Mouse (Mus musculus): ENCODE results near the gene Oxld1. TPM values are rescaled to one million over a fixed set of nuclear protein-coding genes. Genes with fewer than 3 reads are reported as not detected.

Oxld1 gene
- polyA plus RNA-seq (2017; shearing (Covaris generic)): 10 to 100 TPM; 12.6 to 15.7 TPM

DNA sequence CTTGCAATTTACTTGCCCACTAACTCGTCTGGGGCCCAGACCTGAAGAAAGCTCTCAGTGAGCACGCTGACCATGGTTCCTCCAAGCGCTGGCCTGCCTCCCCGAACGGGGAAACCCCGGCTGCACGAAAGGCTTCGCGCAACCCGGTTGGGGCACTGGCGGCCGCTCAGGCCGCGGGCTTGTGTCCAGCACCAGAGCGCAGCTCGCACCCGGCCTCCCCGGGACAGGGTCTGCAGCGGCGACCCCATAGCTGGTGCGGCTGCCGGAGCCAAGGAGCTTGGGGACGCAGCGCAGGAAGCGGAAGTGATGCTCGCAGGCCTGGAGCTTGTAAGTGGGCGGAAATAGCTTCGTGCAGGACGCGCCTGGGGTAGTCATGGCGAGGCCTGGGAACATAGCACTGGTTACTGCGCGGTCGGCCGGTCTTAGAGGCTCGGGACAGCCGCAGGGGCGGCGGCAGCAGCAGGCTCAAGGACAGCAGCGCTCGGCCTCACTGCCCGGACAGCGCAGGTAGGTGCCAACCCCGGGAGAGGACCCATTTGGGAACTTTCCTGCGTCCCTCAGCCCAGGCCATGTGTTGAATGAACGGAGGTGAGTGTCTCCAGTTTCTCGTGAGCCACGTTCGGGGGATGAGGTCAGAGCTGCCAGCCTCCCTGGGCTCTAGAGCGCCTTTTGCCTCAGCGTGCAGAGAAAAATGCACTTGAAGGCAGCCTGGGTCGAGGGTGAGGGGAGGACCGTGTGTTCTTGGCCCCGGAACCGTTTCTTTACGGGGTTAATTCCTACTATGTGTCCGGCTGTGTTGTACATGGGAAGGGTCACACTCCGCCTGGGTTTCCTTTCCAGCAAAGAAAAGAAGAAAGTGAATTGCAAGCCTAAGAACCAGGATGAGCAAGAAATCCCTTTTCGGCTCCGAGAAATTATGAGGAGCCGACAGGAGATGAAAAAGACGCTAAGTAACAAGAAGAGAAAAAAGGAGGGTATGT, at the start of gene Oxld1, which contains the start of gene Ccdc137:
Gene Oxld1, minus strand, starts transcription at position 297 of the 980 bp plus-strand sequence.
Gene Ccdc137, plus strand, starts transcription at position 344 of the 980 bp plus-strand sequence.

DNA sequence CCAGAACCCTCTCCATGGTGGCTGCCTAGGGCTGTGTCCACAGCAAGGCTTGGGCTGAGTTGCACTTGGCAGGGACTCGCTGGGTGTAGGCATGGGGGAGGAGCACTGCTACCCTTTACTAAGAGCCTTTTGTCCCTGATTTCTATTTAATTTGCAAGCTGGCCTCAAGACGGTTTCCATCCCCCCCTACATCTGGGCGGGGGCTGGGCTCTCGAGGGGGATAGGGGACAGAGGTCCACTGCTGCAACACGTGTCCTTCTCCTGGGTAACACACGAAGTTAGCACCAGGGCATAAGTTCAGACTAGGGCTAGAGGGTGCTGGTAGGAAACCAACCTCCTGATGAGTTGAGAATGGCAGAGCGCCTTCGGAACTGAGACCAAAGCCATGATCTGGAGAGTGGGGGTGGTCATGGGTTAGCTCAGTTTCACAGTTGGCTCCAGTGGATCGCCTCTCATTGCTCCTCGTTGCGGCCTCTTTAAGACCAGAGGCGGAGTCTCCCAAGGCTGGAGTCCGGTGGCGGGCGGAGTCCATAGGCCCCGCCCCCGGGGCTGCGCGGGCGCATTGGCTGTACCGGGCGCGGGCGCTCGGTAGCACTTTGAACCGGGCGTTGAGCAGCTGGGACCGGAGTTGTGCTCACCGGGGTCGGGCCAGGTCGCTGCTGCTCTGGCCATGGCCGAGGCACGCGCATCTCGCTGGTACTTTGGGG, 33.6 kb upstream of the Oxld1 start, which contains the start of gene Slc25a10:
Gene Slc25a10, plus strand, starts transcription at position 524 of the 707 bp plus-strand sequence.

DNA sequence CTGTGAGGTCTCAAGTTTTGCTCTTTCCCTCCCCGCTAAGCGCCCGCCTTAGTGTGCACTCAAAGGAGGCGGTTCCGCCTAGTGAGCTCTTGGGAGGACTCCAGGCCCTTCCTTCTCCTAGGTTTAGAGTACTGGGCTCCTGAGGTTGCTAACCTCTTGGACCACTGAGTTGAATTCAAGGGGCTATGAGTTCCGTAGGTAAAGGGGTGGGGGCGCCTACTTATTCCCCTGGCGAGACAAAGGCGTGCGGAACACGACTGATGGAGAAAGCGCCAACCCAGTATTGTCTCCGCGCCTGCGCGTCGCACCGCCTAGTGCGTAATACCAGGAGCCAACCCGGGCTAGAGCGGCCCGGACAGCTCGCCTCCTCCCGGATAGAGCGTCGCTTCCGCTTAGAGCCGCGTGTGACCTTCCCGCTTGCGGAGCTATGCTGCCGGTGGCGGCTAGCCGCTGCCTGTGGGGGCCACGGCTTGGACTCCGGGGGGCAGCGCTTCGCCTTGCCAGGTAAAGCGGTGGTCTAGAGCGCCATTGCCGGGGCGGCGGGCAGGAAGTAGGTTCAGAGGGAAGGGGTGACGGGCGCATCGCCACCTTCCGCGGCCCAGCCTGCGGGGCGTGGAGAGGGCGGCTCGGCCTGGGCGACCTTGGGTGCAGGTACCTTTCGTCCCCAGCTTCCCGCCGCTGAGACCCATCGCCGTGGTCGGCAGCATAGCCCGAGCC, 26.6 kb upstream of the Oxld1 start, which contains the start of gene Mrpl12:
Gene Mrpl12, plus strand, starts transcription at position 349 of the 717 bp plus-strand sequence.

GRCm38 (mm10) chr11:120467051-120467735, 9.3 kb upstream of the Oxld1 start, which contains the start of gene Arl16:
TSS of gene Arl16 (minus strand) at chr11:120467607.

GRCm38 (mm10) chr11:120453306-120453705, 4.6 kb downstream of the Oxld1 start, which contains the start of gene Pde6g:
TSS of gene Pde6g (minus strand) at chr11:120453500.

GRCm38 (mm10) chr11:120442344-120442743, 15.5 kb downstream of the Oxld1 start, which contains the start of gene Tspan10:
TSS of gene Tspan10 (plus strand) at chr11:120442644.

DNA sequence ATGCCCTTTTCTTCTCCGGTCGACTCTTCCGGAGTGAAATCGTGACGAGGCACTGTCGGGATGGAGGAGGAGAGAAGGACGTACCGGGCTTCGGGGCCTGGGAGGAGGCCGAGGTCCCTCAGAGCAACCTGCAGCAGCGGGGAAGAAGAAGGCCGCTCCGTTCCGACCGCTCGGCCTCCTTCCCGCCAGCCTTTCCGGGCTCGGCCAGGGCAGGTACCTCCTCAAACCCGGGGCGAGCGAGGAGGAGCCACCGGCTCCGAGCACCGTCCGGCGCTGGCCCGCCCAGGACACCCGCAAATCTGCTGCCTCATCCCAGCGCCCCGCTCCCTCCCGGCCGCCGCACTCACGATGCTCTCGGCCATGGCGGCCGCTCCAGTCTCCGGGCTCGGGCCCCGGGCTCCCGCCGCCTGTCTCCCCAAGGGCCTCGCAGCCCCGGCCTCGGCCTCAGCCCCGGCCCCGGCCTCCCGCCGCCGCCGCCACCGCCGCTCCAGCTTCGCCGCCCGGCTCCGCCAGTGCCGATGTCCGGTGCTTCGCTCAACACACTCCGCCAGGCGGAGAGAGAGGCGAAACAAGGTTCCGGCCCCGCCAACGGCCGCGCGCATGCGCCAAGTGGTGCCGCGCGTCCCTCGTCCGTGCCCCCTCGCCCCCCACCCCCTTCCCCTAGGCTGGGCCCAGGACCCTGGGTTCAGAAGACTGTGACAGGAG, 20.6 kb downstream of the Oxld1 start, which contains the start of gene Nploc4:
Gene Nploc4, minus strand, starts transcription at position 557 of the 705 bp plus-strand sequence.

Other genes with a start within 250 kb of the Oxld1 start
- 1 to 10 TPM in 1 of 2 experiments, under 1 TPM in 1; 0.11 to 2.1 TPM for gene Bahcc1, start 225.1 kb downstream of the Oxld1 start, polyA plus RNA-seq (2017; shearing (Covaris generic))
- gene Actg1, start 109.5 kb downstream of the Oxld1 start, polyA plus RNA-seq (2017; shearing (Covaris generic)): 1,000 to 10,000 TPM; 2,279 to 2,302 TPM
- gene Fscn2, start 96.5 kb downstream of the Oxld1 start, polyA plus RNA-seq (2017; shearing (Covaris generic)): under 1 TPM; 0.16 to 0.19 TPM
- 10 to 100 TPM; 24.5 to 41.1 TPM for gene Faap100, start 79.3 kb downstream of the Oxld1 start, polyA plus RNA-seq (2017; shearing (Covaris generic))
- 10 to 100 TPM; 43.2 to 49.9 TPM for gene Nploc4, start 20.4 kb downstream of the Oxld1 start, polyA plus RNA-seq (2017; shearing (Covaris generic))
- gene Tspan10, start 15.4 kb downstream of the Oxld1 start, polyA plus RNA-seq (2017; shearing (Covaris generic)): not detected
- gene Pde6g, start 4.6 kb downstream of the Oxld1 start, polyA plus RNA-seq (2017; shearing (Covaris generic)): 1 to 10 TPM; 1.5 to 2.0 TPM
- 10 to 100 TPM; 51.2 to 66.8 TPM for gene Ccdc137, start within 50 bp of the Oxld1 start, polyA plus RNA-seq (2017; shearing (Covaris generic))
- 10 to 100 TPM; 27.3 to 42.6 TPM for gene Arl16, start 9.5 kb upstream of the Oxld1 start, polyA plus RNA-seq (2017; shearing (Covaris generic))
- 10 to 100 TPM; 65.5 to 81.0 TPM for gene Mrpl12, start 26.5 kb upstream of the Oxld1 start, polyA plus RNA-seq (2017; shearing (Covaris generic))
- 10 to 100 TPM in 1 of 2 experiments, 1 to 10 TPM in 1; 9.8 to 22.0 TPM for gene Slc25a10, start 33.8 kb upstream of the Oxld1 start, polyA plus RNA-seq (2017; shearing (Covaris generic))
- gene Gcgr, start 72.6 kb upstream of the Oxld1 start, polyA plus RNA-seq (2017; shearing (Covaris generic)): not detected
- gene Mcrip1, start 91.7 kb upstream of the Oxld1 start, polyA plus RNA-seq (2017; shearing (Covaris generic)): 100 to 1,000 TPM; 111 to 150 TPM
- 1 to 10 TPM in 1 of 2 experiments, under 1 TPM in 1; 0.63 to 1.8 TPM for gene Ppp1r27, start 93.1 kb upstream of the Oxld1 start, polyA plus RNA-seq (2017; shearing (Covaris generic))
- 100 to 1,000 TPM; 247 to 254 TPM for gene P4hb, start 115.2 kb upstream of the Oxld1 start, polyA plus RNA-seq (2017; shearing (Covaris generic))
- 100 to 1,000 TPM; 707 to 884 TPM for gene Arhgdia, start 123.6 kb upstream of the Oxld1 start, polyA plus RNA-seq (2017; shearing (Covaris generic))
- 100 to 1,000 TPM; 253 to 299 TPM for gene Alyref, start 140.3 kb upstream of the Oxld1 start, polyA plus RNA-seq (2017; shearing (Covaris generic))
- 100 to 1,000 TPM; 116 to 144 TPM for gene Anapc11, start 140.4 kb upstream of the Oxld1 start, polyA plus RNA-seq (2017; shearing (Covaris generic))
- 1 to 10 TPM in 1 of 2 experiments, not detected in 1; 1.0 TPM for gene Npb, start 150.4 kb upstream of the Oxld1 start, polyA plus RNA-seq (2017; shearing (Covaris generic))
- gene Pcyt2, start 159.9 kb upstream of the Oxld1 start, polyA plus RNA-seq (2017; shearing (Covaris generic)): 100 to 1,000 TPM; 142 to 194 TPM
- gene Sirt7, start 167.2 kb upstream of the Oxld1 start, polyA plus RNA-seq (2017; shearing (Covaris generic)): 100 to 1,000 TPM; 275 to 320 TPM
- gene Mafg, start 175.5 kb upstream of the Oxld1 start, polyA plus RNA-seq (2017; shearing (Covaris generic)): 10 to 100 TPM; 22.8 to 25.0 TPM
- 1 to 10 TPM in 1 of 2 experiments, under 1 TPM in 1; 0.43 to 3.8 TPM for gene Pycr1, start 185.7 kb upstream of the Oxld1 start, polyA plus RNA-seq (2017; shearing (Covaris generic))
- gene Myadml2, start 190.1 kb upstream of the Oxld1 start, polyA plus RNA-seq (2017; shearing (Covaris generic)): under 1 TPM; 0.38 to 0.75 TPM
- gene Notum, start 203.1 kb upstream of the Oxld1 start, polyA plus RNA-seq (2017; shearing (Covaris generic)): under 1 TPM; 0.11 to 0.97 TPM
- gene Aspscr1, start 214.9 kb upstream of the Oxld1 start, polyA plus RNA-seq (2017; shearing (Covaris generic)): 100 to 1,000 TPM; 142 to 153 TPM

All from inflammation-experienced regulatory T-cells (primary cell).